Mouse (Mus musculus) heart, postnatal 14 days (tissue): Measurements from ENCODE around the gene Phf21b. TPM values are rescaled to one million over a fixed set of nuclear protein-coding genes. Genes with fewer than 3 reads are reported as not detected.

Experiments used
- DNase-seq, 2 experiments: peaks; one replicate each; pipeline ENCODE4 v3.0.0; 2021 to 2022
- intact Hi-C: fragments of 180-260 bp; cut with DNase I; formaldehyde crosslinking; loops from one replicate; pipeline ENCODE4 v1.15.1; 2025
- total RNA-seq, 2 experiments: library from RNA; stranded (reverse); gene quantifications; 2 replicates each; pipeline ENCODE4 v1.2.3; 2021

Phf21b gene
- total RNA-seq, 2 experiments from 2014 or later: 1.4 to 1.6 TPM

DNA sequence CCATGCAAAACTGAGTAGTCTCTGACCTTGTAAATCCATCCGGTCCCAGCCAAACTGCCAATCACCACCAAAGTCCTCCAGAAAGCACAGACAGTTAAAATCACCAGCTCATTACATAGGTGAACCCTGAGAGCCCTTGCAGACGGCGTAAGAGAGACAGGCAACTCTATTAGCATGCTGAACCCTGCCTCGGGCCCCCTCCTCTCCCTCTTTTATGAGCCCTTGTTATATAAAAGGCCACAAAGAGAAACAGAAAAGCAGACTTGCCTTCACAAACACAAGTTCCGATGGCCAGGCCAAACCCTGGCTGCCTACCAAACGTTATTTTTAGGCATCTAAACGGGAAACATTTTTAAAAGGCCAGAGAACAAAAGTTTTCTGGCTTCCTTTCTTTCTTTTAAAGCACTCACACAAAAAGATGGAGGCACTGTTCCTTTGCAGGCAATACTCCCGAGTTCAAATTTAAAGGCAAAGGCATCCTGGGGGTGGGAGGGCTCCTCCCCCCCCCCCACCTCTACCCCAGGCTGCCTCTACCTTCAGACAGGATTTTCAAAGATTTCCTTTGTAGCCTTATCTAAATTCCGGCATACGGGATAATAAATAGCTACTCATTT lies 3.3 kb downstream of the Phf21b start:
- intact Hi-C loops: loop anchor here (1.0 to 5.0 kb wide), 3 partner anchors 23 to 70 kb away; partner anchors contain the start of genes Gm29666 and Nup50
- DNase-seq: peak; percentile 30 to 56

DNA sequence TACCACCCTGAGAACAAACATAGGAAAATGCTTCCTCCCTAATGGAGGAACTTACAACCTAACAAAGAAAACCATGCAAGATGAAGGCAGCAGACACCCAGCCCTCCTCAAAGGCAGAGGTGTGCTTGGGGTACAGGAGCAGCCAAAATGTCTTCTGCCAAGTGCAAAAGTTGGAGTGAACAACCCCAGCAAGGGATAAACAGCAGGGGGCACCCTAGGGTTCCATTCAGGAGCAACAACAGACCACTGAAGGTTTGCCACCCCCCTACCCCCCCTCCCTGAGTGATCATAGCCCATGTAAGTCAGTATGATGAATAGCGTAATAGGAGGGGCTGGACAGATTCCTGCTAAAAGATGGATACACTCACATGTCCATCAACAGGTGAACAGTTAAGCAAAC lies 5.5 kb downstream of the Phf21b start:
- intact Hi-C loops: loop anchor here (5.0 kb wide), 2 partner anchors 42 to 72 kb away; partner anchors contain the start of genes Gm29666 and Nup50
- no peak for DNase-seq

DNA sequence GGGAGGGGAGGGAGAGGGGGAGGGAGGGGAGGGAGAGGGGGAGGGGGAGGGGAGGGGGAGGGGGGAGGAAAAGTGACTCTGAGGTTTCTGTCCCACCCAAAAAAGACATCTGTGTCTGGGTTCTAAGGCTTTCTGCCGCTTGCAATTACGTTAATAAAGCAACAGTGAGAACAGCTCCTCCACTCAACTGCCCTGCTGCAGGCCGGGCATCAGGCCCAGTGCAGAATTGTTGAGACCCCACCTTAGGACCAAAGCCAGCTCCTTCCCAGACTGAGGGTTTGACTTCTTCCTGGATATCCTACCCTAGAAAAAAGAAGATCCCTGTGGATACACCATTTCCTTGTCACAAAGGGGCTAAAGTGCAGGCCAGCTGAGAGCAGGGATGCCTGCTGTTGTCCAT lies 9.6 kb downstream of the Phf21b start:
- intact Hi-C loops: no loop called here
- no peak for DNase-seq

DNA sequence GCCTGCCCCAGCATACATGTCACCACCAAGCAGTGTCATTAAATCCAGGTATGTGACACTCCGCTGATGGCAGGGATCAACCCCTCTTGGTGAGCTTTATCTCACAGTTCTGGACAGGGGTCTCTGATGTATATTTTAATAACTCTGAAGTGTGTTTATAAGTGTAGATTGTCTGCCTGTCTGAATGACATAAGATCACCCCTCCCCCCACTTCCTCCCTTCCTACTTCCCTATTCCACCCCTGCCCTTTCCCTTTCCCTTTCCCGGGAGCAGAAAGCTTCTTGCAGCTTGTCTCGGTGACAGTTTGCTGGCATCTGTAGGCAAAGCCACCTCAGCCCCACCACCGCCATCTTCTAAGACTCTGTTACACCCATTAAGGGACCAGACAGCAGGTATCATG lies 11.0 kb downstream of the Phf21b start:
- intact Hi-C loops: no loop called here

DNA sequence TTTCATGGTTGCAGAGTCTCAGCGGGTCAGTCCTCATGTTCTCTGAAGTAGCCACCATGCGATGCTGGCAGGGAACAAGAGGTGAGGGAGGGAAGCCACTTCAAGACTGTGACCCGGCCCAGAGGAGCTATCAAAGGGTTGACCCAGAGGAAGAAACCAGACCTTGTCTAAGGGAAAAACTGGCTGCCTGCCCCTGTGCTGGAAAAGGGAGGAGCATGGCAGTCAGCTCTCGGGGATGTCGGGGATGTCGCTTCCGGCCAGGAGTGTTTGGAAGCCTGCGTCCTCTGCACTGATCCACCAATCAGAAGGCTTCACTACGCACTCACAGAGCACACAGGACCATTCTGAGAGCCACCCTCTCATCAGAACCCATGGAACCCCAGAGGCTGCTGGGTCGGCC lies 12.8 kb downstream of the Phf21b start:
- peak in 1 of 2 experiments; percentile 6 for DNase-seq
- intact Hi-C loops: no loop called here

More for the DNA sequence above, 11.0 kb downstream of the Phf21b start:
- no peak for DNase-seq

DNA sequence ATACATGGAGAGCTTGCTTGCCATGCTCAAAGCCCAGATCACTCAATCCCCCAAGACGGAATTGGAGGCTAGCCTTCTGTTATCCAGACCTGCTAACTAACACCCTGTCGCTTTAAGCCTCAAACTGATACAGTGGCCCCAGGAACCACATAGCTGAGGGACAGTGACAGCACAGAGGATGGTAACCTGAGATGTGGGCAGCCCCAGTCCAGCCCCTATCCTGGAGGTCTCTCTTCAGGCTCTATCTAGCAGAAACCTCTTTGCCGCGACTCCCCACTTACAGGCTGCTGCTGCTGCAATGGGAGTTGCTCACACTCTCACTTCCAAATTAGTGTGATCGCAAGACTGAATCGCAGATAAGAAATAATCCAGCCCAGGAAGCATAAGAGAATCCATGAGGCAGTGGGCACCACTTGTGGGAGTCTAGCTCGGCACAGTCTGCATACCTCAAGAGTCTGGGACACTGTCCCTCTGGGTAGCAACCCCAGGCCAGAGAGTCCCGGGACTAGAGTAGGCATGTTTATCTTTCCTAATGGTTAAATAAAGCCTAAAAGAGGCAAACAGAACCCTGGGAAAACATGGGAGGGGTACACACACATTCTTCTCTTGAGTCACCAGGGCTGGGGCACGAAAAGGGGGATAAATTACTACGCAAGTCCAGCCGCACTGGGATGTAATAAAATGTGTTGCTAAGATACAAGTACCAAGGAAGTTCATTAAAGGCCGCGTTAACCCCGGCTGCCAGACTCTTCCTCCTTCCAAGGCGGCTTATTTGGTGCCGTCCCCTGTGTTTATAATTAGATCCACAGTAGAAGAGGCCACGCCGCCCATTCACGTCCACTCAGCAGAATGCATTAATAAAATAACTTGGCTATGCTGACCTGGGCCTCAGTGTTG lies 13.7 kb downstream of the Phf21b start:
- intact Hi-C loops: no loop called here
- DNase-seq: no peak

DNA sequence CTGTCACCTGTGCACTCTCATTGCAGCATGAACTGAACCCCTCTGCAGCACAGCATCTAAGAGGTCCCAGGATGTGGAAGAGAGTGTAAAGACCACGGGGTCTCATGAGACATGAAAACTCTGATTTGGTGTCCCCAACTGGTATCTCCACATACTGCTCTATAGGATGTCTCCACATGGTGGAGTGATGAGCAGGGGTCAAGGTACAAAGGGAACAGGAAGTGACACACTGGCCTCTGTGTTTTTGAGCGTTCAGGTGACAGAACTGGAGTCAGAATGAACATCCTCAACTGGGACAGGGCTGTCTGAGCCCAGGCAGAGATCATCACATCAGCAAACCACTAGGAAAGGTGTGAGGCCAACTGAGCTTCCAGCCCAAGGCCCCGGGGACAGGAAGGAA lies 15.3 kb downstream of the Phf21b start:
- DNase-seq: no peak
- intact Hi-C loops: no loop called here

DNA sequence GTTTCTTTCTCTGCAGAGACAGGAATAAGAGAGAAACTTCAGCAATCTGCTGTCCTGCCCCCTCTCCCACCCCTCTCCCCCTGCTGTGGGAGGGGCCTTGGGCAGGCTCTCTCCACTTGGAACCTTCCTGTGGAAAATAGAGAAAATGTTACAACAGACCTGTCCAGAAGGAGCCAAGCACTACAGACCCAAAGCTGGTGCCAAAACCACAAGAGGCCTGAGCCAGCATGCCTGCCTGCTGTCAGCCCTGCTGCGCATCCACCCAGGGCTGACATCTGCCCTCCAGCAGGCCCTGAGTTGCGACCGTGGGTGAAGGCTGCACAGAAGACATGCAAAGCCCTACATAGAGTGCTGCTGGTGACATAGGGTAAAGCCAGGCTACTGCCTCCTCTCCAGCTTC lies 16.3 kb downstream of the Phf21b start:
- DNase-seq: no peak
- intact Hi-C loops: no loop called here

DNA sequence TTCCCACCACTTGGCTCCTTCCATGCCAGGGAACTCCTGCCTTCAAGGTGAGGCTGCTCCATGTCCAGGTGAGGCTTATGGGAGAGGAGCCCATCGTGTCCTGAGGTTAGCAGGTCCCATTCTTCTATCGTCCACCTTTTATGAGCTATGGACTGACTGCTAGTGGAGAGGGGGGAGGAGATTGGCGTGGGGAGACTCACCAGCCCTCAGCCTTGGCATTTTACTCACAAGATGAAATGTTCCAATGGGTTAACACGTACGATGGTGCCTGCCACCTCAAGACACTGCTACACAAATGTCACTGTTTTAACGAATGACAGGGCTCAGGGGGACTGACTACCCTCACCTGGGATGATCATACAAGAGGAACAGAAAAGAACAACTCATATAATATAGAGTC lies 18.0 kb downstream of the Phf21b start:
- intact Hi-C loops: no loop called here
- DNase-seq: no peak

DNA sequence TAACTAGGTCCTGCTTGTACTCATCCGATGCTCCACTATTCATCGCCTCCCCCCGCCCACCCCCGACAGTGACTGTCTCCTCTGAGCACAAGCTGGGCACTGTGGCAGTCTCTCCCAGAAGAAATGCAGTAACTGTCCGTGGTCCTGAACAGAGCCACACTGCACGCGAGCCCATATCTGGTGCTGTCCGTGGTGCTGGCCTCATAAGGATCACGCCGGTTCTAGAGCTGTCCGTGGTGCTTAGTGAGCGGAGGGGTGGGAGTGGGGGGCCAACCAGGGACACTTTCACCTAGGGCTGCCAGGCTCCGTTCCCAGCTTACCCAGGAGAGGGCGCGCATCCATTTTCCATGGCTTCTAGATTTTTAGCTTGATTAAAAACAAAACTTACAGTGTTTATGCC lies 26.4 kb downstream of the Phf21b start:
- intact Hi-C loops: loop anchor here (1.0 kb wide), 1 partner anchor 24 kb away; no protein-coding TSS in a partner anchor
- DNase-seq: peak; percentile 88 to 95

DNA sequence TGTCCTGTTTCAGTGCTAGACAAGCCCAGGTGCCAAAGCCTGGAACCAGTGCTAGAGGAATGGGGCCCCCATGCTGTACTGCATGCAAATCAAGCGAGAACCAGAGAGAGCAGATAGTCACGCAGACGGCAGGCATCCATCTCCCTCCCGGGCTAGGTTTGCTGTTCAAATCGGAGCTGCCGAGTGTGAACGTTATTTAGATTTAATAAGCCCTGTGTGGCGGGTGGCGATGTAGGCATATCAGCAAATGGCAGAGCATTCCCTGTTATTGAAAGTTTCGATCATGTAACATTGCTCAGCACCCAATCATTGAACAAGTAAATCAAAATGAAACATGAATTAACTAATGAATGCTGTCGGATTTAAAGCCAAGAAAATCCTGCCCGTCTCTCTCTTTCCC lies 27.2 kb downstream of the Phf21b start:
- DNase-seq: no peak
- intact Hi-C loops: loop anchor here (1.0 kb wide), 1 partner anchor 25 kb away; no protein-coding TSS in a partner anchor

DNA sequence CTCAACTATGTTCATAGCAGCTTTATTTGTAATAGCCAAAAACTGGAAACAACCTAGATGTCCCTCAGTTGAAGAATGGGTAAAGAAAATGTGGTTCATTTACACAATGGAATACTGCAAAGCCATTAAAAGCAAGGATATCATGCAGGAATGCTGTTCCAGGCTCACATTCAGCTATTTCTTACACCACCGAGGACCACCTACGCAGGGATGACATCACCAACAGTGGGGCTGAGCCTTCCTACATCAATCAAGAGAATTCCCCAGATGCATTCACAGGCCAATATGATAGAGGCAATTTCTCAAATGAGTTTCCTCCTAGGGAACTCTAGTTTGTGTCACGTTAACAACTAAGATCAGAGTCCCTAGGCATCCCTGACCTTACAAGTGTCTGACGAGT lies 32.8 kb downstream of the Phf21b start:
- intact Hi-C loops: no loop called here
- no peak for DNase-seq

DNA sequence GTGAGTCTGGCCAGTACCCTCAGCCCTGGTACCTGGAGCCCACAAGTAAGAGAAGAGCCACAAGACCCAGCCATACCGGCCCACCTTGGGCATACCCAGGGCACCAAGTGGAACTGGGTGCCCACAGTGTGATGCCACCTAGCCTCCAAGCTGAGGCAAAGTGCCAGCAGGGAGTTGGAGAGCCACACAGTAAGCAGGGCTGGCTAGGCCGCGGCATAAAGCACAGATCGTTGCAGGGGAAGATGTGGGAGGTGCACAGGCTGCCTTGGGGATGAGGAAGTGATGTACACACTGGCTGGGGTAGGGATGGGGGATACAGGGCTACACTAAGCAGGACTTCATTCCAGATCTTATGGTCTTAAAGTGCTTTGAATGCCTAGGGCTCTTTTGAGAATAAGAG lies 35.0 kb downstream of the Phf21b start:
- intact Hi-C loops: no loop called here

DNA sequence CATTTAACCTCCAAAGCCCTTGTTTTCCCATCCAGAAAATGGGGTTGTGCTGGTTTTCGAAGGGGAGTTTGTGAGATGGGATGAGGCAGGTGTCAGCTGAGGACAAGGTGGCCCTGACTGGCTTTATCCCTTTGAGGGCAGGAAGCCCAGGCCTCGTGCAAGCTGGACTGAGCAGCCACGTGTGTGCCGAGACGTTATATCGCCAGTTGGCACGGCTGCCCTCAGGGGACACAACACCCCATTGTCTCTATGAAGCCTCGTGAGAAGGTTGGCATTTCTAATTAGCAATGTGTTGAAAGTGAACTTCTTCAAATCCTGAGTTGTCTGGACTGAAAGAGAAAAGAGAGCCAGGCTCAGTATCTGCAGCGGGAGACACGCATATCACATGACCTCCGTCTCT lies 37.6 kb downstream of the Phf21b start:
- DNase-seq: no peak
- intact Hi-C loops: no loop called here

More for the DNA sequence above, 35.0 kb downstream of the Phf21b start:
- no peak for DNase-seq

DNA sequence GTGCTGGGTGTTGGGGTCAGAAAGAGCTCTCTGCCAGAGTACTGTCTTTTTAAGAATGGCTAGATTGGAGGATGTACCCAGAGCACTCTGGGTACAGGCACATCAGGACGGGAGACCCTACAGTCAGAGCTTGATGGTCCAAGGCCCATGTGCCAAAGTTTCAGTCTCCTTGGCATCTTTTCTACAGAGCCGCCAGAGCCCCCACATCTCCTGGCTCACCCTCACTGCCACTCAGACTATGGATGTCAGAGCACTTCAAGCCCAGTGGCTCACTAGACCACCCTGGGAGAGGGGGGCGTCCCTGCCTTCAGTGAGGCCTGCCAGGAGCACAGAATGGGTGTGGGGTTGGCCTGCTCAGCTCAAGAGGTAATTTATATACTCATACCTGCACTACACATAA lies 38.3 kb downstream of the Phf21b start:
- intact Hi-C loops: no loop called here

DNA sequence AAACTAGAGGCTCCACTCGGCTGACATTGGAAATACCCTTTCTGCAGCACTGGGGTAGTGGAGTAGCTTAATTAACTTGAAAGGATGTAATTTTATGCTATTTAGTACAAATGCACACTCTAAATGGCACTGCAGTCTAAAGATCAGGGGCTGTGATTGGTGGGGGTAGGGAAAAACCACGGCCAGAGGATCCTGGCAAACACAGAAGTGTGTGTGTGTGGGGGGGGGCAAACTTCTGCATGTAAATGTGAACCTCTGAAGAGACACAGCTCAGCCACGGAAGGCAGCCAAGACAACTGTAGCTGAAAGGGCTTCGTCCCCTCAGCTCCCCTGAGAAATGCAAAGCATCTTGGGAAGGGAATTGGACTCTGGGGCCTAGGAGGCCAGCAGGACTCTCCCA lies 40.7 kb downstream of the Phf21b start:
- DNase-seq: no peak
- intact Hi-C loops: no loop called here

More for the DNA sequence above, 38.3 kb downstream of the Phf21b start:
- no peak for DNase-seq

DNA sequence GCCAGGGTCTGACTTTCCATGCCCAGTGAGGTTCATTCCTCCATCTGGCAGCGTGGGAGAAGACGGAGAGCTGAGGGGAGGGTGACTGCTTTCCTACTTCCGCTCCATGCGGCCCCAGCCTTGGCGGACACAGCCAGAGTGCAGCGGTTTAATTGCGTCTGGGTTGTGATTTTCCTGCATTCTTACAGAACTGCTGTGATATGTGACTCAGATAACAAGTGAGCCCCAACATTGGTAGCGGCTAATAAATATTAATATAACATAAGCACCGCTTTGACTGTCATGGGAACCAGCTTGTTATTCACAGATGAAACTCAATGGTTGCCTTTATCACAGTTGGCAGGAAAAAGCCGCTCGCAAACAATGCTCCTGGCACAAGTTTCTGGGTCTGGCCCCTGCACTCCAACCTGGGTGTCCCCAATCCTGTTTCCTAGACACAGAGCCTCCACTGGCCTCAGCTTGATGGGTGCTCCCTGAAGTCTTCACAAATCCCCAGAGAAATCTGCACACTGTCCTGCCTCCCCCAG lies 43.0 kb downstream of the Phf21b start:
- intact Hi-C loops: no loop called here

DNA sequence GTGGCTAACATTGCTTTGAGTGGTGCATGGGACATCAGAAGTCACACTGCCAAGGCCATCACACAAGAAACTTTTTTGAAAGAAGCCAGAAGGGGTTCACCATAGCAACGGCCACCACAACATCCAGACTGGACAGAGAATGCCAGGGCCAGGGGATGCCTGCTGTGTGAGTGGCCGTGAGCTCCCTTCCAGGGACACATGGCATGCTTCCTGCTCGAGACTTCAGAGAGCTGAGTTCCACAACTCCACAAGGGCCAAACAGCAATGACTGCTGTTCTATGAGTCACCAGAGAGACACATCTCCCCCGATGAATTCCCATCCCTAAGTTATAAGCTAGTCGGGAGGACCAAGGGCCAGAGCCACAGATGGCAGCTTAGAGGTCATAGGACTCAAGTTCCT lies 44.7 kb downstream of the Phf21b start:
- no peak for DNase-seq
- intact Hi-C loops: no loop called here

More for the DNA sequence above, 43.0 kb downstream of the Phf21b start:
- DNase-seq: no peak

DNA sequence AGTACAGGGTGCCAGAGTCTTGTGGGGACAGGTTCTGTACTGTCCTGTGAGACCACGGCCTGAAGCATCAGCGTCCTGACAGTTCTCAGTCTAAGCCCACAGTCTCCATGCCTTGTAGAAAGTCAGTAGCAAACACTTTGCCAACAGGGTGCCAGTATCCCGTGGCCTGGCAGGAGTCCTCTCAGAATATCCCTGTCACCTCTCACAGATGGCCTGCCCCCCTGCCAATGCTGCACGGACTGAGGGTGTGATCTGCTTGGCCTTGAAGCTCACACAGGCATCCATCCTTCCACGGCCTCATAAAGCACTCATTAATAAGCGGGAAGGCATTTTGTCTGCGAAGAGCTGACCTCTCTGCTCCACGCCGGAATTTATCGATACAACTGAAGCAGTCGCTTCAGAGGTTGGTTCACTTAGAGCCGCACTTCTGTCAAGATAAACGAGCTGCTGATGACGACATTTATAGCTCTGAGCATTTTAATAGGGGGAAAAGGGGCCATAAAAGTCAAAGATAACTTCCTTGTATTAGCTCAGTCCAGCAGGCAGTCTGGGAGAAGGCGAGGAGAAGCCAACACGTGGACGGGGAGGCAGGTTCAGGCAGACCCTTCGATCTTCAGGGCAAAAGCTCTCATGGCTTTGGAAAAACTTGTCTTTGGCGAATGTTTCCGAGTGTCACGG lies 46.4 kb downstream of the Phf21b start:
- intact Hi-C loops: no loop called here
- DNase-seq: no peak

DNA sequence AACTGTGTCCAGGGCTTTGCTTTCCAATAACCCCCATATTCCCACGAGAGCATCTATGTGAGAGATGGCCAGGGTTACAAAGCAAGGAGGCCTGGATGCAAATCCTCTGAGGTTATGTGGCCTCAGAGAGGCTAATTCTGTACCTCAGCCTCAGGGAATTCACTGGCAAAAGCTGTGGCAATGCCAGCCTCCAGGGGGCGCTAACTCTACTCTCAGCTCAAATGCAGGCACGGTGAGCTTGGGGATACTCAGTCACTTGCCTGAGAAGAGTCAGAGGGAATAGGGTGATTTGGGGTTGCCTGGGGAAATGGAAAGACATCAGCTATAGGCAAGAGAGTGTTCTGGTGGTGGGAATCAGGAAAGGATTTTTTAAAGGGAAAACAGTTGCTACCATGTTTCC lies 52.2 kb downstream of the Phf21b start:
- peak; percentile 64 to 73 for DNase-seq
- intact Hi-C loops: loop anchor here (1.0 to 5.0 kb wide), 2 partner anchors 54 to 88 kb away; partner anchors contain the start of gene Phf21b

DNA sequence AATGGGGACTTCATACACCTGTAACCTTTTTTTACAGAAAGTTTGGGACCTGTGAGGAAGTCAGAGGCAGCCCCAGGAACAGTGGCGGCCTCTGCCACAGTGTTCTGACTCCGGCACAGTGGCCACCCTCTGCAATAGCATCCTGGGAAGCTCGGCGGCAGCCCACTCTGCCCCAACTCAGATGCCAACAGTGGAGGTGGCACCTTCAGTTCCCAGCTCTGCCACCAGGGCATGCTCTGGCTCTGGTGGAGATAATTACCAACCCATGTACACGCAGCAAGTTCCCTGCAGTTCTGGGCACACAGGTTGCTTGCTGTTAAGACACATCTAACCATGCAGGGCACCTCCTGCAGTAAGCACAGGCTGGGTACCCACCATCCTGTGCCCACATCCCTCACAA lies 55.7 kb downstream of the Phf21b start:
- intact Hi-C loops: loop anchor here (5.0 kb wide), 1 partner anchor 57 kb away; the partner anchor contains the start of gene Phf21b
- peak in 1 of 2 experiments; percentile 17 for DNase-seq
